Mouse (Mus musculus): ENCODE data around the gene Il17rc. TPM values are rescaled to one million over a fixed set of nuclear protein-coding genes. Genes with fewer than 3 reads are reported as not detected.

The Il17rc gene
- polyA plus RNA-seq, 1 experiment from 2014 or later, result 9.1 TPM

DNA sequence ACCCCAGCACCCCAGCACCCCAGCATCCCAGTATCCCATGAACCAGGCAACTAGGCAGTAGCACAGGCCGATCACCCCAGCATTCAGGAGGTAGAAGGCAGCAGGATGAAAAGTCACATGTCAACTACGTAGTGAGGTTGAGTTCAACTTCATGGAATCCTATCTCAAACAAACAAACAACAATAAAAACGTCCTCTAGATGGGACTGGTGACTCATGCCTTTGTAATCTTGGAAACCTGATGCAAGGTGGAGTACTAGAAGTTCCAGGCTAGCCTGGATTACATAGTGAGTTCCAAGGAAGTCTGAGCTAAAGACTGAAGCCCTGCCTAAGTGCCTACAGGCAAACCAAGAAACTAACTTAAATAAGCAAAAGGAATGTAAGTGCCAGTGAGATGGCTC, 40.4 kb upstream of the Il17rc start:
- Histone ChIP-seq H3K4me3 (ENCODE audit: low read depth, low read length) (no peak overlapping the region), H3K9ac (no peak overlapping the region), H3K4me2 (no peak overlapping the region), H3K27ac (ENCODE audit: low read depth) (no peak overlapping the region), H3K36me3 (ENCODE audit: insufficient read depth) (no peaks in the 10 kb centered on the region), H3K4me1 (ENCODE audit: insufficient read depth) (no peaks in the 10 kb centered on the region), H3K9me3 (ENCODE audit: low read depth, low read length) (no peaks in the 10 kb centered on the region), H3K27me3 (ENCODE audit: insufficient read depth, low read length) (no peaks in the 10 kb centered on the region)
- WGBS, result 48% methylated on average over 3 of the region's 3 CpGs
- DNase-seq (no peak), ATAC-seq (ENCODE audit: insufficient read depth) (no peak)
- no peak for TF ChIP-seq CTCF (IDR thresholded peaks at IDR 0.05; ENCODE audit: low read depth)

DNA sequence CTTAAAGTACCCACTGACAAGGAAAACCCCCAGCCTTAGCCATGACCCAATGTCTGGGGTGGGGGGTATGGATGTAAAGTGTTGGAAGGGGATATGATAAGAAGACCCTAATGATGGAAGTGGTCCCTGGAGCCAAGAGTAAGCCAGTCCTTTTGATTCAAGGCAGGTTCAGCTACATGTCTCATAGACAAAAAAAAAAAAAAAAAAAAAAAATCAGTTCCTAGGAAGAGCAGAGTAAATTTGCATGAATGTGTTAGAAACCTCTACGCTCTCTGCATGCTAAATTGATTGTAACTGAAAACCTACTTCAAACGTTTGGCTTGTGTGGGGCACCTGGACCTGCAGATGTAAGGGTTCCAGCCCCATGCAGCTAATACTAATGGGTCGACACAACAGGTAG, 39.4 kb upstream of the Il17rc start:
- DNase-seq (no peak), ATAC-seq (ENCODE audit: insufficient read depth) (no peak)
- H3K36me3 ChIP-seq (ENCODE audit: insufficient read depth), result no peaks in the 10 kb centered on the region
- H3K9me3 ChIP-seq (ENCODE audit: low read depth, low read length), result no peaks in the 10 kb centered on the region
- 51% methylated on average over 3 of the region's 3 CpGs for WGBS
- no peak overlapping the region for H3K4me2 ChIP-seq
- no peak for TF ChIP-seq CTCF (IDR thresholded peaks at IDR 0.05; ENCODE audit: low read depth)
- no peak overlapping the region for H3K9ac ChIP-seq
- no peaks in the 10 kb centered on the region for H3K27me3 ChIP-seq (ENCODE audit: insufficient read depth, low read length)
- H3K27ac ChIP-seq (ENCODE audit: low read depth), result no peak overlapping the region
- H3K4me1 ChIP-seq (ENCODE audit: insufficient read depth), result no peaks in the 10 kb centered on the region
- H3K4me3 ChIP-seq (ENCODE audit: low read depth, low read length), result no peak overlapping the region

DNA sequence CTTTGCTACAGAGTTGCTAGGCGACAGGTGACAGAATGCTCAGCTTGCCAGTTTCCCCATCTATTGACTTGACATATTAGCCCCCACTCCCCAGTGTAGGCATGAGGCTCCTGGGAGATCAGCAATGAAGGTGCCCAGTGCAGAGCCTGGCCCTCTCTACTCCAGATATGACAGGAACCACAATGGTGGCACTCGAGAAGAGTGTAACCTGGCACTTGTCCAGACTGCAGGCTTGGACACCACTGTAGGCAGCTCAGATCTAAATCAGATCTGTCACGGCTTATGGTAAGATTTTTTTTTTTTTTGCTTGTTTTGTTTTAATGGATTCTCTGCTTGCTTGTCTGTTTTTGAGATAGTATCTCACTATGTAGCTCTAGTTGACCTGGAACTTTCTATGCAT, 37.6 kb upstream of the Il17rc start:
- H3K9me3 ChIP-seq (ENCODE audit: low read depth, low read length), result no peaks in the 10 kb centered on the region
- no peak overlapping the region for H3K9ac ChIP-seq
- TF ChIP-seq CTCF (IDR thresholded peaks at IDR 0.05; ENCODE audit: low read depth), result no peak
- H3K27me3 ChIP-seq (ENCODE audit: insufficient read depth, low read length), result no peaks in the 10 kb centered on the region
- DNase-seq (no peak), ATAC-seq (ENCODE audit: insufficient read depth) (no peak)
- no peaks in the 10 kb centered on the region for H3K4me1 ChIP-seq (ENCODE audit: insufficient read depth)
- no peak overlapping the region for H3K4me3 ChIP-seq (ENCODE audit: low read depth, low read length)
- H3K4me2 ChIP-seq, result no peak overlapping the region
- no peaks in the 10 kb centered on the region for H3K36me3 ChIP-seq (ENCODE audit: insufficient read depth)
- 63% methylated on average over 3 of the region's 3 CpGs for WGBS
- no peak overlapping the region for H3K27ac ChIP-seq (ENCODE audit: low read depth)

DNA sequence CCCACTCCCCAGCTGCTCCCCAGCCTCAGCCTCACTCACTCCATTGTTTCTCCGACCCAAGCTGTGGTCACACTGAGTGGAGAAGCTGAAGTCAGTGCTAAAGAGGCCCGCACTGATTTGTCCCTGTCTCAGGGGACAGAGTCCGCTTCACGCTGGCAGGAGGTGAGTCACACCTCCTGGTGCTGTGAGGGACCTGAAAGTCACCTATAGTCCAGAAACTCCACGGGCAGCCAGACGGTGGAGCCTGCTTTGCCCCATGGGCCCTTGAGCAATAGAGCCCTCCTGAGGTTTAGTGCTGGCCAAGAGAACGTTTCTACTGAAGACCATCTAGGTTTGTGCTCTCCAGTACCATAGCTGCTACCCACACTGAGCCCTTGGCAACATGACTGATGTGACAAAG, 36.5 kb upstream of the Il17rc start:
- Histone ChIP-seq H3K9ac (no peak overlapping the region), H3K27me3 (ENCODE audit: insufficient read depth, low read length) (no peaks in the 10 kb centered on the region), H3K9me3 (ENCODE audit: low read depth, low read length) (no peaks in the 10 kb centered on the region), H3K27ac (ENCODE audit: low read depth) (no peak overlapping the region), H3K4me2 (no peak overlapping the region), H3K4me3 (ENCODE audit: low read depth, low read length) (no peak overlapping the region), H3K4me1 (ENCODE audit: insufficient read depth) (no peaks in the 10 kb centered on the region), H3K36me3 (ENCODE audit: insufficient read depth) (no peaks in the 10 kb centered on the region)
- no peak for ATAC-seq (ENCODE audit: insufficient read depth)
- 69% methylated on average over 7 of the region's 7 CpGs for WGBS
- no peak for TF ChIP-seq CTCF (IDR thresholded peaks at IDR 0.05; ENCODE audit: low read depth)
- DNase-seq, result no peak

DNA sequence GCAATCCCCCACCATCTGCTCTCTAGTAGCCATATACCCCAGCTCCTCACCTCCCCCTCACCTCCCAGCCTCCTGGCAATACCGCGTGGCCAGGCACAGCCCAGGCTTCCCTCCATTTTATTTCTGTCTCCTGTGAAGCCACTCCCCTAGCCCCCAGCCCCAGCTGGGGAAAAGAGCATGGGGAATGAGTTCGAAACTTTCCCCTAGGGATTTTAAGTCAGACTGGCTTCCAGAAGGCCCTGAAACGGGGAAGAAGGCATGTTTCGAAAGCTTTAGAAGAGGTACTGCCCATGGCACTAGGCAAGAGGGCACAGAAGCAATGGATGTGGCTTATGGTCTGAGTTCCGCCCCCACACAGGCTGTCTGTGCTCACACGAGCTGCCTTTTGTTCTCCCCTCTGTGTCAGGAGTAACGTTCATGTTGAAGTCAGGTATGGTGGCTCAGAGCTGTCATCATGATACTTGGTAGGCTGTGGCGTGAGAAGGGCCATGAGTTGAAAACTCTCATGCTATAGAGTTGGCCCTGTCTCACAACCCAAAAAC, 35.5 kb upstream of the Il17rc start, which contains the start of gene Cidec:
Cidec (minus strand) TSS at position 97 of the 542 bp plus-strand sequence.
- H3K36me3 ChIP-seq (ENCODE audit: insufficient read depth), result no peaks in the 10 kb centered on the region
- H3K4me3 ChIP-seq (ENCODE audit: low read depth, low read length), result no peak within 1 kb of the TSS
- 77% methylated on average over 9 of the region's 9 CpGs for WGBS
- DNase-seq (no peak), ATAC-seq (ENCODE audit: insufficient read depth) (no peak)
- no peak for TF ChIP-seq CTCF (IDR thresholded peaks at IDR 0.05; ENCODE audit: low read depth)
- H3K9ac ChIP-seq, result no peak within 1 kb of the TSS
- no peaks in the 10 kb centered on the region for H3K4me1 ChIP-seq (ENCODE audit: insufficient read depth)
- H3K27ac ChIP-seq (ENCODE audit: low read depth), result no peak within 1 kb of the TSS
- no peak within 1 kb of the TSS for H3K4me2 ChIP-seq
- no peaks in the 10 kb centered on the region for H3K27me3 ChIP-seq (ENCODE audit: insufficient read depth, low read length)
- no peaks in the 10 kb centered on the region for H3K9me3 ChIP-seq (ENCODE audit: low read depth, low read length)

DNA sequence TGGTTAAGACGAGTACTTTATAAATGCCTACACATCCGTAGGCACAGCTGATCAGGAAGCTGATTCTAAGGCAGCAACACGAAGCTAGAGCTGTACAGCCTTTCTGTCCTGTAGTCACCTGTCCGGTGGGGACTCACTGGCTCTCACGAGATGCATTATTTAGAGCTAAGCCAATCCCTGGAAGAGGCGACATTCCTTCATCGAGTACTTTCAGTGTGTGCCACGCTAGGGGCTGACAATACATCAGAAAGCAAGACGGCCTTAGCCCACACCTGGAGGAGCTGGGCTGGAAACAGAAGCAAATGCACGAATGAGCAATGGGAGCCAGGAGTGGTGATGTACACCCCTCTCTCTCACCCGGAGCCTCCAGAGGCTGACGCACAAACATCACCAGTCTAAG, 34.1 kb upstream of the Il17rc start:
- 66% methylated on average over 12 of the region's 12 CpGs for WGBS
- H3K9me3 ChIP-seq (ENCODE audit: low read depth, low read length), result no peaks in the 10 kb centered on the region

DNA sequence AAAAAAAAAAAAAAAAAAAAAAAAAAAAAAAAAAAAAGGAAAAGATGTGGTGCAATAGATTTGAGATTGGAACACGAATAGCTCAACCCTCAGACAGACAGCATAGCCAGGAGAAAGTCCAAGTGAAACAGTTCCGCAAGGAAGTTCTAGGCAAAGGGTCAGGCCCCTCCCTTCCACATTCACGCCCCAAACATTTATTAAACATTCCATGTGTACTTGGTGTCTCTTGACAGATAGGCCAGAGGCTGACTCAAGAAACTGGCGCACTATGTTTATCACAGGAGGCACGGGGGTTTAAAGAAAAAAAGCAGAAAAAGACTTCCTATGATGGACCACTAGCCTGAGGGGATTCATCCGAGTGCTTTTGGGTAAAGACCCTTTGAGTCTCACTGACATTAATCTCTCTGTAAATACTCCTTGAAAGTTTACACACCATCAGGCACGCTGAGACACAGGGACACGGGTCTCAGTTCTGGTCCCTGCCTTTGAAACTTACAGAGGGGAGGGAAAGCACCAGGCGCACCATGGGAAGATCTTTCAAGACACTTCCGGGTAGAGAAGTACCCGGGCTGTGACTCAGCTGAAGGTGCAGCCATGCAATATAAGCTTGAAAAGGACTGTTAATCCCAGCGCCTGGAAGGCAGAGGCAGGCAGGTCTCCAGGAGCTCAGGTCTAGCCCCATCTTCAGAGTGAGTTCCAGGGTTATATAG, 32.4 kb upstream of the Il17rc start:
- Histone ChIP-seq H3K36me3 (ENCODE audit: insufficient read depth) (no peaks in the 10 kb centered on the region), H3K4me3 (ENCODE audit: low read depth, low read length) (no peak overlapping the region), H3K4me1 (ENCODE audit: insufficient read depth) (peaks cover 8% of the 10 kb centered on the region), H3K9ac (no peak overlapping the region), H3K9me3 (ENCODE audit: low read depth, low read length) (no peaks in the 10 kb centered on the region), H3K27ac (ENCODE audit: low read depth) (no peak overlapping the region), H3K27me3 (ENCODE audit: insufficient read depth, low read length) (no peaks in the 10 kb centered on the region), H3K4me2 (no peak overlapping the region)
- ATAC-seq (ENCODE audit: insufficient read depth), result no peak
- no peak for TF ChIP-seq CTCF (IDR thresholded peaks at IDR 0.05; ENCODE audit: low read depth)
- 44% methylated on average over 12 of the region's 12 CpGs for WGBS
- DNase-seq, result no peak

More for the DNA sequence above, 34.1 kb upstream of the Il17rc start:
- H3K27me3 ChIP-seq (ENCODE audit: insufficient read depth, low read length), result no peaks in the 10 kb centered on the region
- no peak for TF ChIP-seq CTCF (IDR thresholded peaks at IDR 0.05; ENCODE audit: low read depth)
- H3K4me1 ChIP-seq (ENCODE audit: insufficient read depth), result no peaks in the 10 kb centered on the region; the same call in 1 of the 2 replicates
- ATAC-seq (ENCODE audit: insufficient read depth), result no peak
- DNase-seq, result no peak
- no peaks in the 10 kb centered on the region for H3K36me3 ChIP-seq (ENCODE audit: insufficient read depth)
- no peak overlapping the region for H3K9ac ChIP-seq
- no peak overlapping the region for H3K4me3 ChIP-seq (ENCODE audit: low read depth, low read length)
- no peak overlapping the region for H3K27ac ChIP-seq (ENCODE audit: low read depth)
- H3K4me2 ChIP-seq, result no peak overlapping the region
